Mouse (Mus musculus): ENCODE measurements around the gene Csn1s2b.
A peak's percentile ranks its signal among the peaks of the same experiment; 100 is the strongest.
"Not testable (repeated sequence)": the region's sequence is repeated elsewhere in the genome, so short reads cannot be mapped to it uniquely, and the experiment has no call there.

Gene Csn1s2b

DNA sequence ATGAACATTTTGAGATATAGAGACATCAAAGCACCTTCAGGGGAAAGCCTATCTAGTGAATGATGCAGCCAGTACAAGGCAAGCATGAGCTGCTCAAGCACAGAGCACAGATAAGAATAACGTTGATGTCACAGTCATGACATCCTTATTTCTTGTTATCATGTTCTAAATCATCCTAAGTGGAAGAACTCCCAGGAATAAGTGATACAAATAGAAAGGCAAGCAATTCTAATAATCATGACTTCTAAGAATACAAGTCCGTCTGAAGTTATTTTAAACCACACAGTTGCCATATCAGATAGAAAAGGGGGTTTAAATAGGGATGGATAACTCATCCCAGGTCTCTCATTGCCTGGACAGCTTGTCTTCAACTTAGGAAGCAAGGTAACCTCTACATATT lies at the start of gene Csn1s2b:
Gene Csn1s2b, plus strand, starts transcription at position 301 of the 400 bp plus-strand sequence.
- no peak for DNase-seq (ENCODE audit: low read depth)

DNA sequence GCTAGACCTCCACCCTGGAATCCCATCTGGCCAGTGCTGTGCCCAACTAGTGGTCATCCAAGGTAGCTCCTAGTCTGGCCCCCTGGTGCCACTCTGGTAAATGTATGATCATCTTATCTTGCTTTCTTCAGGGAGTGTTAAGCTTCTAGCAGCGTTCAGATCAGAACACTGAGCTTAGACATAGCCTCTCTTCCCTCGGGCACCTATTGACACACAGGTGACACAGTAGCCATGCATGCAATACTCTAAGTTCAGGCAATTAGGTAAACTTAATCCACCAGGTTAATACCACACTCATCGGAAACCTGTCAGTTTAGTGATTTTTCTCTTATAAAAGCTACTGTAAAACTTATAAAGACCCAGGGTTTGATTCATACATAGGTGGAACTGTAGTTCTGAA lies 43.3 kb upstream of the Csn1s2b start:
- DNase-seq (ENCODE audit: low read depth) = no peak

DNA sequence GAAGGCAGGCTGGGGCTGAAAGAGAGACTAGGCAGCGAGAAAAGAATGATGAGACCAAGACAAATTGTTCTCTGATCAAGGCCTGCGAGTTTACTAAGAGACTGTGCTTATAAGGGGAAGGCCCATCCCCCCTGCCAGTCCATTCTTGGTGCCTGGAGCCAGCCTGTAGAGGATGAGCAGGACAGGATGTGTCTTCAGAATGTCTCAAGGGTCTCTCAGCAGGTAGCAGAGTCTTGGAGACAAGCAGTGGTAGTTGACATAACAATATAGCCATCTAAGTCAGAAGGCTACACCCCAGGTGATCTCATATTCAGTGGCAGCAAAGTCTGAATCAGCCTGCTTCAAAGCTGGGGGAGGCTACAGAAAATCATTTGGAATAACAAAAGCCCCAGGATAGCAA lies 35.7 kb upstream of the Csn1s2b start:
- DNase-seq (ENCODE audit: low read depth) = not testable (repeated sequence)

DNA sequence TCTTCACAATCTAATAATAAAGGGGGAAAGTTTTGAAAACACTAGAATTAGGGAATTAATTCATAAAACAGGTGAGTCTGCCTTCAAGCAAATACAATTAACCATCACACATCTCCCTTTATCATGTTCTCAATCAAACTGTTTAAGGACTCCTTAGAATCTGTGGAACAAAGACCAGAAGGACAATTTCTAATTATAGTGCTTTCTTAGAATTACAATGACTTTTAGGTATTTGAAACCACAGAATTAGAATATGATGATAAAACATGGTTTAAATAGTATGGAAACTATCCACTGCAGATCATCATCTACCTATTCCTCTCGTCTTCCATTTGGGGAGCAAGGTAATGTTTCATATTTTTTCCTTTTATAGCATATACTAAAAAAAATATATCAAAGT lies 33.6 kb upstream of the Csn1s2b start, which contains the start of gene Csn1s2a:
Gene Csn1s2a, plus strand, starts transcription at position 301 of the 400 bp plus-strand sequence.
- DNase-seq (ENCODE audit: low read depth) = no peak

DNA sequence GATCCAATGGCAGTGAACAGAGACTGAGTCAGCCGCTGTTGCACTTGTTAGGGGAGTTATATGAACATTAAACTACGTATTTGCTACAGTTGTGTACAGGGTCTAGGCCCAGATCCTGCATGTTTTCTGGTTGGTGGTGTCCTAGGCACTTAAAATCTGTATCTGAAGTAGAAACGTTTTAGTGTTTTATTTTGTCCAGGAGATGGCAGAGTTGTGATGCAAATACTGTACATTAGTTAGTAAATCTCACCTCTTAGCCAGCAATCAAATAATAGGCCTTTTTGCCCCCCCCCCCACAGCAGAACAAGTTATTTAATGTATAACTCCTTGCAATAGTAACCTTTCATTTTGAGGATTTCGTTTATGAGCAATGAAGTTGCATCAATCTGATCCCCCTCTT lies 25.2 kb upstream of the Csn1s2b start:
- no peak for DNase-seq (ENCODE audit: low read depth)

DNA sequence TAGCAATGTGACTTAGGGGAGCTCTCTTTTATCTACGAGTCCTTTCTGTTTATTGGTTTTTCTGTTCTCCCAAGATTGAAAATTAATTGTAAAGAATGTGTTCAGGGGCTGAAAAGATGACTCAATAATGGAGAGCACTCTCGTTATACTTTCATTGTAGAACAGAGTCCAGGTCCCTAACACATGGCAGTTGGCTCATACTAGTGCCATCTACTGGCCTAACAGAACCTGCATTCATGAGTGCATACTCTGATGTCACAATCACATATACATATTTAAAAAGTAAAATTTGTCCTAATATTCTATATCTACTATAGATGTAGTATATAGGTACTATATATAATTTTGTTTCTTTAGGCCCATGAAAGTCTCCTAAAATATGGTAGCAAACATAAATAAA lies 1.4 kb downstream of the Csn1s2b start:
- no peak for DNase-seq (ENCODE audit: low read depth)

DNA sequence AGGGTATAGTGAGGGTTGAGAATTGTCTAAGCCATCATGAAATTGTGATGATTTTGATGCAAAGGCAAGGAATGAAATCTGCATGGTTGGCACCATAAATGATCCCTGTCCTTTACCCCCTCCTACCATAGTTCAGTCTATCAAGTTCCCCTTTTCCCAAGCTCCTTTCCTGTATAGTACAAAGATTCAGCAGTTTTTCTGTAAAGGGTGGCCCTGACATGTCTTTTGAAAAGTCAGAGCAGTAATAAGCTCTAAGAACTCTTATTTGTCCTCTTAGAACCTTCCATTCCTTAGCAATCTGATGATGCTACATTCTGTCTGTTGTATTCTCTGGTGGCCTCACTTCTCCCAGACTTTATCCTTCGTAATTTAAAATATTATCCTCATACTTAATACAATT lies 17.5 kb downstream of the Csn1s2b start, which contains the start of gene Prr27:
Gene Prr27, plus strand, starts transcription at position 301 of the 400 bp plus-strand sequence.
- no peak for DNase-seq (ENCODE audit: low read depth)

DNA sequence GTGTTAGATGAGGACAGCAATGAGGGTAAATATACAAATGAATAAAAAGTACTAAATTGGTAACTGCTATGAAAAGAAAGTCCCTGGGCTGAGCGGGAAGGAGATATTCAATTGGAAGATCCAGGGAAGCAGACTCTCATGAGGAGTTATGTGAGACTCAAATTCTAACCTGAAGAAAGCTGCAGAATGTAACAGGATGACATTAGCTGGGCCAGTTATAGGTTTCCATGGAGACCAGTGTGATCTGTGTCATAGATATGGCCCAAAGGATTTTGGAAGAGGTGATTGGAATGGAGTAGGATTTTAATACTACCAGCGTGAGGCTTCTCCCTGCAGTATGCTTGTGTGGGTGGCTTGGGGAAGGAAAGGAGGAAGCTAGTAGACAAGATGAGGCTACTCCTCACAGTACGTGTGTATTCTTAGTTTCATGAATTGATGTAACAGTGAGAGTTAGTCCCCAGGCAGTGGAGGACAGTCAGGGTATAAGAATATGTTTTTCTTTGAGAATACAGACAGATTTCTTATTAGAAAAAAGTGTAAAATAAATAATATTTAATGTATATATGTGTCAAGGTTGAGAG lies 47.3 kb downstream of the Csn1s2b start:
- DNase-seq (ENCODE audit: low read depth) = no peak

DNA sequence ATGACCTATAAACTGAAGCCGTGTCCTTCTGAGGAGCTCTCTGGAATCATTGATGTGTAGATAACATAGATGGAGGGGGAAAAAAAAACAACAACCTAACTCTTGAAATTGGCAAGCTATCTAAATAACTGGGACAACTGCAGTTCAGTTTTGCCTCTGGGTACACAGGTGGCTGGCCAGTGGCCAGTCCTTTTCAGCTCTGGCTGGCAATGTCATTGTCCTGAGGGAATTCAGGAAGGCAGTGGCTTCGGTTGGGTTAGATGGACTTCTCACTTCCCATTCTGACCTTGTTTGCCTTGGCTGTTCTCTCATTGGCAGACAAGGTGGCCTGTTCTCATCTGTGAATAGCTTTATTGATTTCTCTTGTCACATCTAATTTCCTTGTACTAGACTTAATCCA lies 62.2 kb downstream of the Csn1s2b start:
- DNase-seq (ENCODE audit: low read depth) = no peak

DNA sequence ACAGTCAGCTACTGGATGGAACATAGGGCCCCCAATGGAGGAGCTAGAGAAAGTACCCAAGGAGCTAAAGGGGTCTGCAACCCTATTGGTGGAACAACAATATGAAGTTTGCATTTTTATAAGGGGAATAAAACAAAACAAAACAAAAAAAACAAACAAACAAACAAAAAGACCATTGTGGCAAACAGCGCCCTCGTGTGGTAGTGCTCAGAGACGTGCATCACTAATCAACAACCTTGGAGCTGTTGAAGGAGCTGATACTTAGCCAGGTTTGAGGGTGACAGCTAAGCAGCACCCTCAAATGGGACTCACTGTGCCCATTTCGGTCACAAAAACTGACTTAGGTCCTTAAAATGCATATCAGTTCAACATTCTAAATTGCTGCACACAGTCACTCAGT lies 63.5 kb downstream of the Csn1s2b start:
- peak; percentile 0 for DNase-seq (ENCODE audit: low read depth)
